Mouse (Mus musculus) testis, postnatal 14 days (tissue): ENCODE data around the gene Dst.

Source experiments
- DNase-seq: peaks from one replicate; pipeline ENCODE4 v3.0.0; 2021; ENCODE audit warnings: low spot score

Dst gene

DNA sequence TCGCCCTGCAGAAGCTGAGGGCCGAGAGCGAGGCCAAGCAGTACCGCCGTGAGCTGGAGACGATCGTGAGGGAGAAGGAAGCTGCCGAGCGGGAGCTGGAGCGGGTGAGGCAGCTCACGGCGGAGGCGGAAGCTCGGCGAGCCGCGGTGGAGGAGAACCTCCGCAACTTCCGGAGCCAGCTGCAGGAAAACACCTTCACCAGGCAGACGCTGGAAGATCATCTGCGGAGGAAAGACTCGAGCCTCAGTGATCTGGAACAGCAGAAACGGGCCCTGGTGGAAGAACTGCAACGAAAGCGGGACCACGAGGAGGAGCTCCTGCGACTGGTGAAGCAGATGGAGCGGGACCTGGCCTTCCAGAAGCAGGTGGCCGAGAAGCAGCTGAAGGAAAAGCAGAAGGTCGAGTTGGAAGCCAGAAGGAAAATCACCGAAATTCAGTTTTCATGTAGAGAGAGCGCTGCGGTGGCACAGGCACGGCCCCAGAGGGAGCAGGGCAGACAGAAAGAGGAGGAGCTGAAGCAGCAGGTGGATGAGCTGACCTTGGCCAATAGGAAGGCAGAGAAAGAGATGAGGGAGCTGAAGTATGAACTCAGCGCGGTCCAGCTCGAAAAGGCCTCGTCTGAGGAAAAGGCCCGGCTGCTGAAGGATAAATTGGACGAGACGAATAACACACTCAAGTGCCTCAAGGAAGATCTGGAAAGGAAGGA lies 270.1 kb downstream of the Dst start:
- peak; percentile 16 for DNase-seq

DNA sequence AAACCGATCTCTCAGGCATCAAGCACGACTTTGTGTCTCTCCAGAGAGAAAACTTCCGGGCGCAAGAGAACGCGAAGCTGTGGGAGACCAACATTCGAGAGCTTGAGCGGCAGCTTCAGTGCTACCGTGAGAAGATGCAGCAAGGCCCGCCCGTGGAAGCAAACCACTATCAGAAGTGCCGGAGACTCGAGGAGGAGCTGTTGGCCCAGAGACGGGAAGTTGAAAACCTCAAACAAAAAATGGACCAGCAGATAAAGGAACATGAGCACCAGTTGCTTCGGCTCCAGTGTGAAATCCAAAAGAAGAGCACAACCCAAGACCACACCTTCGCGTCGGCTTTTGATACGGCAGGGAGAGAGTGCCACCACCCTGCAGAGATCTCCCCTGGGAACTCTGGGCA lies 271.7 kb downstream of the Dst start:
- DNase-seq = no peak

DNA sequence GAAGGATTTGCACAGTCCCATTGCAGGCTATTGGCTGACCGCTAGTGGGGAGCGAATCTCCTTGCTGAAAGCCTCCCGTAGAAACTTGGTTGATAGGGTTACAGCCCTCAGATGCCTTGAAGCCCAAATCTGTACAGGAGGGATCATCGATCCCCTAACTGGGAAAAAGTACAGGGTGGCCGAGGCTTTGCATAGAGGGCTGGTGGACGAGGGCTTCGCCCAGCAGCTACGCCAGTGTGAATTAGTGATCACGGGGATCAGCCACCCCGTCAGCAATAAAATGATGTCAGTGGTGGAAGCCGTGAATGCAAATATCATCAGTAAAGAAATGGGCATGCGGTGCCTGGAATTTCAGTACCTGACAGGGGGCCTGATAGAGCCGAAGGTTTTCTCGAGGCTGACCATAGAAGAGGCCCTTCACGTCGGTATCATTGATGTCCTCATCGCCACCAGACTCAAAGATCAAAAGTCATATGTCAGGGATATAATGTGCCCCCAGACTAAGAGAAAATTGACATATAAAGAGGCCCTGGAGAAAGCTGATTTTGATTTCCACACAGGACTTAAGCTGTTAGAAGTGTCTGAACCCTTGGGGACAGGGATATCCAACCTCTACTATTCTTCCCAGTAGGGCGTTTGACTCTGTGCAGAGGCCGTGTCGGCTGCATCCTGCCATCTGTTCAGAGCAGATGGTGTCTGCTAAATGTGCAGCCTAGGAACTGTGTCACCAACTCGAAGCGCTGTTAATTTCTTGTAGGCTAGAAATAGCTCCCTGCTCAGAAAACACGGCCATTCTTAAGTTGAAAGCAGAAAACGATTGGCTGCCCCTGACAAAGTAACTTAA lies 274.6 kb downstream of the Dst start:
- DNase-seq = no peak

DNA sequence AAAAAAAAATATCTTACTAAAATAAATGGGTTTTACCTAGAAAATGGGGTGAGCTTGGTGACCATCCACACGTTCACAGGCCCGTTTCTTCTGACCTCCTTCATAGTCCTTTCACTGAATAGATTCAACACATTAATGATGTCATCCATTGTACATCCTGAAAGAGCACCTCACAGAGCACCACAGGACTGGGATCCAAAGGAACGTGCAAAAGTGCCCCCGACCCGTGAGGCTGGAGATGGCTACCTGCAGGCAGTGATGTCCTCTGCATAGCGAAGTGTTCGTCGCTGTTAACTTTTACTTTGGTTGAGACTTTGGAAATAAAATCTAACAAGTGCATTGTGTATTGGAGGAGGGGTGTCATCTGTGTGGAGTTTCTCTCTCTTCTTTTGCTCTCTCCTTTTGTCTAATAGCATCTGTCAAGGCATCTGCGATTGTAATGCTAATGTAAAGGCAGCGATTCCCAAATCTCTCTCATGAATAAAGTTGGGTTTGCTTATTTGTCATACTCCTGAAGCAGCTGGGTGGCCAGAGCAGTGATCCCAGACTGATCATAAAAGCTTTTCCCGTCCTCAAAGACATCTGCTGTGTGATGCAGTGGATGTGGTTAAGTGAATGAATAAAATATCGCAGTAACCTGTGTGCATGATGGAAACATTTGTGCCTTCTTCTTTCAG lies 275.4 kb downstream of the Dst start:
- no peak for DNase-seq

DNA sequence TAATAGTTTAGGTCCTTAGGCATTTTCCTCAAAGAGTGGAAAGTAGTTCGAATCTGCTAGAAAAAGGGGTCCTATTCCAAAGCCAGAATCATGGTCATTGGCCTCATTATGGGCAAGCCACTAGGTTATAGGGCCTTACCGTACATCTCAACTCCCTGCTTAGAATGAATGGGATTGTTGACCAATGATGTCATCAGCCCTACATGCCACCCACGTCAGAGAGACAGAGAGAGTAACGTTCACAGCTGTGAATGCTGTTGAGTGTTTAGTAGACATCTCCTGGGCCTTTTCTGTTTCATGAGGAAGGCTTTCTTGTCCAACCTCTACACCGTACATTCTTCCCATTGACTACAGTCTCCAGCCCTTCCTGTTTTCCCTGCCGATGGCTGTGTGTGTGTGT lies 276.2 kb downstream of the Dst start:
- no peak for DNase-seq

DNA sequence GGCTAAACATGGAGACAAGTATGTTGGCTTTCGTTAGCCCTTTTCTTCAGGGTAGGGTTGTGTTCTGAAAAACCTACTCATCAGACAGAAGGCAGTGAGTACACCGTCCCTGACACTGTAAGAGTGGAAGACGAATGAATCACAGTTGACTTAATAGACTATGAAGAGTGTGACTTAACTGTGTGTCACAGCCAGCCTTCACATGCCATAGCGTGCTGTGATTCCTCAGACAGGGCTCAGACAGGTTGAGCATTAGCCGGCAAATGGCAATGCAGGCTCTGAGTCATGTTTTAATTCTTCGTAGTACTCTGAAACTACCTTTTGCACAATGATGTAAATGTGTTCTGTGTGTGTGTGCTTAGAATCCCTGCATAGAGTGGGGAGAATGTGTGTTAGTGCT lies 278.0 kb downstream of the Dst start:
- DNase-seq = no peak

DNA sequence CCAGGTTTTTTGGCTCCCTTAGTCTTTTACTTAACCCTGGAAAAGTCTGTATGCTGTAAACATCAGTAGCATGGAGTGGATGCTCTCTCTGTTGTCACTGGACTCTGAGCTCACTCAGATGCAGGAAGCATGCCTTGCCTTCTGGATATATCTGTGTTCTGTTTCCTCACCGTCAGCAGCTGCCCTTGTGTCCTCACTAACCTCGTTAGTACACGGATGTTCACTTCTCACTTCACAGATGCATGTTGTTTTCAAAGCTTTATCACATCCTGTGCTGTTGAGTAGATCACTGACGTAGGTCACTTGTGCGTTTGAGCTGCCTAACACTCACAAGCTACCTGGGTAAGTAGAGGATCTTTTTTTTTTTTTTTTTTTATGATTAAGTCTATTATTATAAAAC lies 279.5 kb downstream of the Dst start:
- no peak for DNase-seq

DNA sequence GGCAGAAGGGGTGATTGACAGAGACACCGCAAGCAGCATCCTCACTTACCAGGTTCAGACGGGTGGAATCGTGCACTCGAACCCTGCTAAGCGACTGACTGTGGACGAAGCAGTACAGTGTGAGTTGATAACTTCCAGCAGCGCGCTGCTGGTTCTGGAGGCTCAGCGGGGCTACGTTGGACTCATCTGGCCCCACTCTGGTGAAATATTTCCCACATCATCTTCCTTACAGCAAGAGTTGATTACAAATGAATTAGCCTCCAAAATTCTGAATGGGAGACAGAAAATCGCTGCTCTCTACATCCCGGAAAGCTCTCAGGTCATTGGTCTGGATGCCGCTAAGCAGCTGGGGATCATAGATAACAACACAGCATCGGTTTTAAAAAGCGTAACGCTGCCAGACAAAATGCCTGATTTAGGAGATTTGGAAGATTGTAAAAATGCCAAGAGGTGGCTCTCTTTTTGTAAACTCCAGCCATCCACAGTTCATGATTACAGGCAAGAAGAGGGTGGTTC lies 280.8 kb downstream of the Dst start:
- no peak for DNase-seq

DNA sequence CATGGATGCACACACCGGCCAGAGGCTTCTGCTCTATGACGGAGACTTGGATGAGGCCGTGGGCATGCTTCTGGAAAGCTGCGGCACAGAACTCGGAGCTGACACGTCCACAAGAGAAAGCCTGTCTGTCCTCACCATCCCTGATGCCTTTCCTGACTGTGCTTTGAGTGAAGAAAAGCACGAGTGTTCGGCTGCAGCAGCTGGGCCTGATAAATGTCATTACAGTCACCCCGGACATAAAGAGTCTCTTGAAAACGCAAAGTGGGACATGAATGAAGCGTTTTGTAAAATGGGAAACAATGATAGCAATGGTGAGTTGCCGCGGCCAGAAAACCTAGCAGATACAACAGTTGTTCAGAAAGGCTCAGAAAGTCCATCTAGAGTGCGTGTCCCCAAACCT lies 281.3 kb downstream of the Dst start:
- no peak for DNase-seq

DNA sequence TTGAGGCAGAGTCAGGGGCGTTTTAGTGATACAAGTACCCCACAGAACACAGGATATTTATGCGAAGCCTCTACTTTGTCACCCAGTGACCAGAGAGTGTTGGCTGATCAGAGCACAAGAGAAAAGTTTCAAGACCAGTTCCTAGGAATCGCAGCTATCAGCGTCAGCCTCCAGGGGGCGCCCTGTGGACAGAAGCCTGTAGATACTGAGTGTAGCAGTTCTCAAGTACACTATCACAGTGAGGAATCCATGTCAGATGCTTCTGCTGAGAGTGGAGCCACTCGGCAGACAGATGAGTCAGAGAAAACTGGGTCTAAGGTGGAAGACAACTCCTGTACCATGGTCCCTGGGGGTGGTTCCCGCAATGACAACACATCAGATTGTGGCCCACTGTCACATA lies 281.9 kb downstream of the Dst start:
- no peak for DNase-seq

DNA sequence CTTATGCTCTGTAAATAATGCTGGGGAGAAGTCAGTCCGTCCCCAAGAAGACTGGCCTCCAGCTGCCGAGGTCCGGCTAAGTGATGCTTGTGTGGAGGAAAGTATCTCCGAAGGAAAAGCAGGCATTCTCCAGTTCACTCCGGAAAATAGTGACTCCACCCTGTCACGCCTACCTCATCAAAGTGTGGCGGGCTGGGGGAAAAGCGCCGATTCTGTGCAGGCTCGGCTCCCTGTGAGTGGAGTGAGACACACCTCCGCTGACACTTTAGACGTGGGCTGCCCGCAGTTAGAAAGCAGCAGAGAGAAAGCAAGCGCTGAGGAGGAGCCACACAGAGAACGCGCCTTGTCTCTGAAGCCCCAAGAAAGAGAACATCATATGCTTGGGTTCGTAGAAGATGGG lies 284.1 kb downstream of the Dst start:
- no peak for DNase-seq

DNA sequence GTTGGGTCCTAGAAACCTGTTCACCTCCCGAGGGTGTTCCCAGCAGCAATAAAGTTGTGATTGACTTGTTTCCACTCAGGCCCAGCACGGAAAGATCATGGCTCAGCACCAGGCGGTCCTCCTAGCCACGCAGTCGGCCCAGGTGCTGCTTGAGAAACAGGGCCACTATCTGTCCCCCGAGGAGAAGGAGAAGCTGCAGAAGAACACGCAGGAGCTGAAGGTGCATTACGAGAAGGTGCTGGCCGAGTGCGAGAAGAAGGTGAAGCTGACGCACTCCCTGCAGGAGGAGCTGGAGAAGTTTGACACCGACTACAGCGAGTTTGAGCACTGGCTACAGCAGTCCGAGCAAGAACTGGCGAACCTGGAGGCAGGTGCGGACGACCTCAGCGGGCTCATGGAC lies 292.8 kb downstream of the Dst start:
- DNase-seq = no peak

DNA sequence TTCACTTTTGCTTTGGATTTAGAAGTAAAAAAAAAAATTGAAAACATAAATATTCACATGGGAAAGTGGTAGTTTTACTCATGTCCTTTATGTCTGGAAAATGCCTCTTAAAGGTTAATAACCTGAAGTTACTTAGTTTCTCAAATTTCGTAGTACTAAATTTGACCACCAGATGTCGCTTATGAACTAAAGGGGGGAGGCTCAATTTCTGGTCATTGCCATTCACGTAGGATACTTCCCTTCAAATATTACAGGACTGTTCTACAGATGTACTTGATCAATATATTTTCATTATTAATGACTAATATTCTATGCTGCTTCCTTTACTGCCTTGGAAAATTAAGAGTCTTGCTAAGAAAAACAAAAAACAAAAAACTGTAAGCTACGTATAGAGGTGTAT lies 293.5 kb downstream of the Dst start:
- no peak for DNase-seq

DNA sequence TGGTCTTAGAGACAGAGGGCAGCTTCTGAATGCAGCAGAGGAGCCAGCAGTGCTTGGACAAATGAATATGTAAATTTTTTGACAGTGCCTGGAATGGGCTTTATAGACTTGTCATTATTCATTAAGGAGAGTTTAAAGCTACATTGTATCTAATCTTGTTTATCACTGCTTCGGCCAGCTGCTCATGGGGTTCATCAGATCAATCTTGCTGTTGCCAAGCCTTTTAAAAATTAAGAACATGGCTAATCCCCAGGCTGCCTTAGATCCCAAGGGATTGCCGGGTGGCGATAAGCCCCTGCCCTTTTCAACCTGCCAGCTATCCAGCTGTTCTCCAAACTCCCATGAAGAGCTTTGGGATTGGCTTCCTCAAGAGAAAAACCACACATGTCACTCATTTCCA lies 303.7 kb downstream of the Dst start:
- DNase-seq = no peak

DNA sequence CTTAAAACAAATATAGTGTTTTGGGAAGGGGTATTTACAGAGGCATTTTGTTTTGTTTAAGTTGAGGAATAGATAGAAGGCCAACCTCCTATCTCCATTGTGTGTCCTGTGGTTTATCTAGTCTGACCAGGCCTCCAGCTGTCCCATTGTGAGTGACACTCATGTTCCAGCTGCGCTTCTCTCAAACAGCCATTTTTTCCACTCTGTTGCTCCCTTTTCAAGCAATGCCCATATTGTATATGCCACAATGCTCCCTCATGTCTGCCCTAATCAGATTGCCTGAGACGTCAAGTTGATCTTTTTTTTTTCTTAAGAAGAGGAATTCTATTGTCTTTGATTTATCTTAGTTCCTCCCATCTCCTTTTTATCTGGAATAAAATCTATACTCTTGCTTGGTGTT lies 308.4 kb downstream of the Dst start:
- DNase-seq = no peak

DNA sequence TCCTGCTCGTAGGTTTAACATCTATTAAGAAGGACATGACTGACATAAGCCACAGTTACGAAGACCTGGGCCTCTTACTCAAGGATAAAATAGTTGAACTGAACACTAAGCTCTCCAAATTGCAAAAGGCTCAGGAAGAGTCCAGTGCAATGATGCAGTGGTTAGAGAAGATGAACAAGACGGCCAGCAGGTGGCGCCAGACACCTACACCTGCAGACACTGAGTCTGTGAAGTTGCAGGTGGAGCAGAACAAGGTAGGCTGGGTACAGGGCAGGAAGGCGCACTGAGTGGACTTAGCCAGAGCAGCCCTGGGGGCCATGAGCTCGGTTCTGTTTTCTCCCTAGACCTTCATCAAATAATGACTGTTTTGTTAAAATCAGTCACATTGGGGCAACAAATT lies 310.3 kb downstream of the Dst start:
- DNase-seq = peak; percentile 63

DNA sequence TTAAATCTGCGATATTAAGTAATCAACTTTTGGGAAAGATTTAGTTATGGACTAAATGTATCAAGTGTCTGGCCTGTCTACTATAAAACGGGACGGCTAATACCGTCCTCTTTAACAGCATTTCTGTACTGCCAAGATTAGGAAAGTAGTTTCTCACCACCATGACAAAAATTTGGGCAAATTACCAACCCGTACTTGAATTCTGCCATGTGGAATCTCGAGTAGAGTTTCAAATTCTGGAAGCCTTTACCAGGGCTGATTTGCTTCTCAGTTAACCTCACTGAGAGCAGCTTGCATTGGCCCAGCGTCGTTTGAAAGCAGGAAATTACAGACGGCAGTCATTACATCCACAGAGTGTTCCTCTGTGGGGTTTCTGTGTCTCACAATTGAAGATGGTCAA lies 310.8 kb downstream of the Dst start:
- DNase-seq = no peak

DNA sequence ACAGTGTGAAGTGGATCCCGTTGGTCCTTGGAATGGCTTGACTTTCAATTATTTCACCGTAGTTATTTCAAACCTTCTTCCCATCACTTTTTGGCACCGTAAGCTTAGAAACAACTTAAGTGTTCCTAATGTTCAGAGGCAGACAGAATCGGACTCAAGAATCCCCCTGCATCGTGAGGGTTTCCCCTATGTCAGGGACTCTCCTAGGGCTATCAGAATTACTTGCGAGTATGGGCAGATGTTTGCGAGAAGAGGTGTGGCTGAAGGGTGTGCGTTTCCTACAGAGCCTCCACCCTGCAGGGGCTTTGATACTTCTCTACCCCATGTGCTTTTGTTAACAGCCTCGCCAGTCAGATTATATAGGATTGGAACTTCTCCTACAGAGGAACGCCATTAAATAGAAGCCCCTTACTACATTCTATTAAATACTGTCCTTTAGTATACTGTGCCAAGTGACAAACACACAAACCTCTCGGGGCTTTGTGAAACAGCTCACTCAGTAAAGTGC lies 312.1 kb downstream of the Dst start:
- no peak for DNase-seq

DNA sequence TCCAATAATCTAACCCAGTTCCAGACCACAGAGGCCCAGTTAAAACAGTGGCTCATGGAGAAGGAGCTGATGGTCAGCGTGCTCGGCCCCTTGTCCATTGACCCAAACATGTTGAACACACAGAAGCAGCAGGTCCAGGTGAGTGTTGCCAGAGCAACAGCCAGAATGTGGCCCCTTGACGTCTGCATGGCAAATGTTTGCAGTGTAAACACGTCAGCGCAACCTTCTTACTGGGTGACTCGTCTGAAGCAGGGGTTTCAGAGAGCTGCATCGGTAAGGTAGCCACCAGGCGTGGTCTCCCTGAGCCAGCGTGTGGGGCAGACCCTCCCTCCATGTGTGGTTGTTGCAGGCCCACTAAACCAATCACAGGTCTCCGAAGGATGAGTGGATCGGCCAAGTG lies 315.8 kb downstream of the Dst start:
- DNase-seq = no peak

DNA sequence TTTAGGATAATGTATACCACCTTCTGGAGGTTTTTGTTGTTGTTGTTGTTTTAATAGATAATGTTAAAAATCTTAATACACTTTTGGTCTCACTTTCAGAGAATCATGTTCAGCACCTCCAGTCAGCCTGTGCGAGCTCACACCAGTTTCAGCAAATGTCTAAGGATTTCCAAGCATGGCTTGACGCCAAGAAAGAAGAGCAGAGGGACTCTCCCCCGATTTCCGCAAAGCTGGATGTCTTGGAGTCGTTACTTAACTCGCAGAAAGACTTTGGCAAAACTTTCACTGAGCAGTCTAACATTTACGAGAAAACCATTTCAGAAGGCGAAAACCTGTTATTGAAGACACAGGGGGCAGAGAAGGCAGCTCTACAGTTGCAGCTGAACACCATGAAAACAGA lies 319.7 kb downstream of the Dst start:
- no peak for DNase-seq

DNA sequence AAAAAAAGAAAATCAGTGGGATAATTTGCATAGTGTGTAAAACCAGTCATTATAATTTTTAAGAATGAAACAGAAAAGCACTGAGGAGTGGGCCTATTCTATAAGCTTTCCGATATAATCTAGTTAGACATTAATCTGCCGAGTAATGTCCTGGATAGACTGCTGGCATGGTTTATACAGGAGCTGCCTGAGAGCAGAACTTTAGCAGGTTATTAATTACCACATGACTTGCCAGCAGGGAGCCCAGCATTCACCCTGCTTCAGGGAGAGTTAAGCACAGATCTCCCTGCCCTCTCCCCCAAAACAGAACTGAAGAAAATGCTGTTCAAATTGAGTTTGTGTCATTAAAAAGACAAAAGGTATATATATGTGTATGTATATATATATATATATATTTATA lies 323.0 kb downstream of the Dst start:
- no peak for DNase-seq

DNA sequence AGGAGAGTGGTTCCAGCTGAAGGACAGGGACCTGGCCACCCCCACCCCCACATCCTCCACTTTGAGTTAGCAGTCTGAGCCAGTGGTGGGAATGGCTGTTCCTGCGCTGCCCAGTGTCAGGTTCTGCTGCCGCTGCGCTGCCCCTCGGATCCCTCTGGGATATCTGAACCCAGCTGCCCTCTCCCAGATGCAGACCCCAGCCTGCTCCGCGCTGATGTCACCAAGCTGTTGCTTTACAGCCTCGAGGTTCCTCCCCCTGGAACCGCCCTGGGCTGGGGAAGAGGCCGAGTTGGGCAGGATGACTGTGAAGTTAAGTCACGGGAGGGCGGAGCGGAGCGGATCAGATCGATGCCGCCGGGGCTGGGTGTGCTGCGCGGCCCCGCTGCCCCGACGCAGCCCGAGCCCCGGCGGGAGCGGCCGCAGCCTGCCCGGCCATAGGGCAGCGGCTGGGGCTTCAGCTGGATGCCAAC lies 328.3 kb downstream of the Dst start:
- DNase-seq = peak; percentile 43

DNA sequence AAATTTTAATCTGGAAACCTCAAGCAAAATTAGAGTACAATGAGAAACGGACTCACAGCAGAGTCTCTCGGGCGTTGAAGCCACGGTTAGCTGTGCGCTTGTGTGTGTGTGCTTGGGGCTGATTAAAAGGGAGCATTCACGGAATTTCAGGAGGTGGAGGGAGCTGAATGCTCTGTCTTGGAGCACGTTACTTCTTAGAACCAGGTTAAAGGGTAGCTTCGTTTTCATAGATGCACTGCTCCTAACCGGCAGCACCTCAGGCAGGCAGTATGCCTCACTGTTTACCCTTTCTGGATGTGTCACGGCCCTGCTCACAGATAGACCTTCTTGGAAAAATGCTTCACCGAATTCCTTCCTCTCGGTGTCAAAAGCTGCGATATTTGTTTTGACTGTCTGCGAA lies 329.2 kb downstream of the Dst start:
- DNase-seq = no peak
